Mouse (Mus musculus): ENCODE measurements around the gene Dennd2a. TPM values are rescaled to one million over a fixed set of nuclear protein-coding genes. Genes with fewer than 3 reads are reported as not detected.

The Dennd2a gene
- total RNA-seq, 1 experiment, result 22.1 TPM

GRCm38 (mm10) chr6:39425181-39425580, 132.5 kb downstream of the Dennd2a start:
- Histone ChIP-seq H3K9me3 (ENCODE audit: control insufficient read depth, insufficient read depth, low read depth, low read length) (no peaks in the 10 kb centered on the region), H3K36me3 (ENCODE audit: control insufficient read depth, insufficient read depth, low read length, poor library complexity, severe bottlenecking) (no peaks in the 10 kb centered on the region), H3K4me1 (ENCODE audit: control insufficient read depth in 2 of 2, insufficient read depth in 2 of 2, low read length in 2 of 2, poor library complexity in 1 of 2) (peaks cover 3 to 17% of the 10 kb centered on the region in 2 experiments; a peak in 3 of 4 replicates), H3K9ac (ENCODE audit: insufficient read depth, low read depth, low read length, poor library complexity, severe bottlenecking) (no peak overlapping the region), H3K4me3 (ENCODE audit: insufficient read depth in 1 of 2, low read depth in 1 of 2, low read length in 2 of 2, poor library complexity in 1 of 2, severe bottlenecking in 1 of 2) (no peak overlapping the region), H3K27ac (ENCODE audit: insufficient read depth, low read depth, low read length, poor library complexity, severe bottlenecking) (peak overlapping the region; percentile 14; the same call in 1 of the 2 replicates)
- TF ChIP-seq CHD2 (IDR thresholded peaks at IDR 0.05; ENCODE audit: low read depth, low read length) (no peak), ZNF384 (IDR thresholded peaks at IDR 0.05; ENCODE audit: low read depth, low read length) (no peak), HCFC1 (IDR thresholded peaks at IDR 0.05; ENCODE audit: borderline replicate concordance, insufficient read depth, low read length) (no peak), MAFK (IDR thresholded peaks at IDR 0.05; ENCODE audit: insufficient read depth, low read depth, low read length) (no peak), ZC3H11A (IDR thresholded peaks at IDR 0.05; ENCODE audit: borderline replicate concordance, low read depth, low read length) (no peak)
- no peak for DNase-seq (ENCODE audit: low read depth, low spot score)
- in situ Hi-C loops (cut with MboI; ENCODE audit: low sequenced_read_pairs in 2 of 2, unreplicated experiment in 2 of 2), result no loop called here

GRCm38 (mm10) chr6:39423686-39424085, 134.0 kb downstream of the Dennd2a start:
- no peak overlapping the region; the same call in 1 of the 2 replicates for H3K9ac ChIP-seq (ENCODE audit: insufficient read depth, low read depth, low read length, poor library complexity, severe bottlenecking)
- in situ Hi-C loops (cut with MboI; ENCODE audit: low sequenced_read_pairs in 2 of 2, unreplicated experiment in 2 of 2), result no loop called here
- H3K9me3 ChIP-seq (ENCODE audit: control insufficient read depth, insufficient read depth, low read depth, low read length), result no peaks in the 10 kb centered on the region
- no peak overlapping the region for H3K4me3 ChIP-seq (ENCODE audit: insufficient read depth in 1 of 2, low read depth in 1 of 2, low read length in 2 of 2, poor library complexity in 1 of 2, severe bottlenecking in 1 of 2)
- TF ChIP-seq HCFC1 (IDR thresholded peaks at IDR 0.05; ENCODE audit: borderline replicate concordance, insufficient read depth, low read length), result no peak
- peak overlapping the region; percentile 61; the same call in 1 of the 2 replicates for H3K27ac ChIP-seq (ENCODE audit: insufficient read depth, low read depth, low read length, poor library complexity, severe bottlenecking)
- DNase-seq (ENCODE audit: low read depth, low spot score), result no peak
- no peaks in the 10 kb centered on the region for H3K36me3 ChIP-seq (ENCODE audit: control insufficient read depth, insufficient read depth, low read length, poor library complexity, severe bottlenecking)
- peaks cover 3 to 14% of the 10 kb centered on the region in 2 experiments; a peak in 3 of 4 replicates for H3K4me1 ChIP-seq (ENCODE audit: control insufficient read depth in 2 of 2, insufficient read depth in 2 of 2, low read length in 2 of 2, poor library complexity in 1 of 2)

GRCm38 (mm10) chr6:39423130-39423551, 134.5 kb downstream of the Dennd2a start:
- Histone ChIP-seq H3K4me3 (ENCODE audit: insufficient read depth in 1 of 2, low read depth in 1 of 2, low read length in 2 of 2, poor library complexity in 1 of 2, severe bottlenecking in 1 of 2) (peak overlapping the region in 1 of 2 experiments; percentile 9; a peak in 1 of 4 replicates), H3K27ac (ENCODE audit: insufficient read depth, low read depth, low read length, poor library complexity, severe bottlenecking) (peak overlapping the region; percentile 61), H3K9me3 (ENCODE audit: control insufficient read depth, insufficient read depth, low read depth, low read length) (no peaks in the 10 kb centered on the region), H3K9ac (ENCODE audit: insufficient read depth, low read depth, low read length, poor library complexity, severe bottlenecking) (no peak overlapping the region; the same call in 1 of the 2 replicates), H3K36me3 (ENCODE audit: control insufficient read depth, insufficient read depth, low read length, poor library complexity, severe bottlenecking) (no peaks in the 10 kb centered on the region; the same call in 1 of the 2 replicates), H3K4me1 (ENCODE audit: control insufficient read depth in 2 of 2, insufficient read depth in 2 of 2, low read length in 2 of 2, poor library complexity in 1 of 2) (peaks cover 3 to 12% of the 10 kb centered on the region in 2 experiments; a peak in 3 of 4 replicates)
- in situ Hi-C loops (cut with MboI; ENCODE audit: low sequenced_read_pairs in 2 of 2, unreplicated experiment in 2 of 2), result no loop called here
- TF ChIP-seq MAFK (IDR thresholded peaks at IDR 0.05; ENCODE audit: insufficient read depth, low read depth, low read length) (no peak), HCFC1 (IDR thresholded peaks at IDR 0.05; ENCODE audit: borderline replicate concordance, insufficient read depth, low read length) (no peak), CHD2 (IDR thresholded peaks at IDR 0.05; ENCODE audit: low read depth, low read length) (no peak), ZC3H11A (IDR thresholded peaks at IDR 0.05; ENCODE audit: borderline replicate concordance, low read depth, low read length) (no peak), ZNF384 (IDR thresholded peaks at IDR 0.05; ENCODE audit: low read depth, low read length) (no peak)
- DNase-seq (ENCODE audit: low read depth, low spot score), result no peak

- in situ Hi-C loops (cut with MboI; ENCODE audit: low sequenced_read_pairs in 2 of 2, unreplicated experiment in 2 of 2), result no loop called here
- peaks cover 3 to 7% of the 10 kb centered on the region in 2 experiments; a peak in 3 of 4 replicates for H3K4me1 ChIP-seq (ENCODE audit: control insufficient read depth in 2 of 2, insufficient read depth in 2 of 2, low read length in 2 of 2, poor library complexity in 1 of 2)
- no peak for TF ChIP-seq HCFC1 (IDR thresholded peaks at IDR 0.05; ENCODE audit: borderline replicate concordance, insufficient read depth, low read length)
- TF ChIP-seq CHD2 (IDR thresholded peaks at IDR 0.05; ENCODE audit: low read depth, low read length), result no peak
- TF ChIP-seq ZC3H11A (IDR thresholded peaks at IDR 0.05; ENCODE audit: borderline replicate concordance, low read depth, low read length), result no peak
- TF ChIP-seq ZNF384 (IDR thresholded peaks at IDR 0.05; ENCODE audit: low read depth, low read length), result no peak
- TF ChIP-seq MAFK (IDR thresholded peaks at IDR 0.05; ENCODE audit: insufficient read depth, low read depth, low read length), result no peak
- H3K4me3 ChIP-seq (ENCODE audit: insufficient read depth in 1 of 2, low read depth in 1 of 2, low read length in 2 of 2, poor library complexity in 1 of 2, severe bottlenecking in 1 of 2), result peak overlapping the region; percentile 95
- peak overlapping the region; percentile 49 for H3K9ac ChIP-seq (ENCODE audit: insufficient read depth, low read depth, low read length, poor library complexity, severe bottlenecking)
- H3K27ac ChIP-seq (ENCODE audit: insufficient read depth, low read depth, low read length, poor library complexity, severe bottlenecking), result peak overlapping the region; percentile 99
- no peak for DNase-seq (ENCODE audit: low read depth, low spot score)
- no peaks in the 10 kb centered on the region for H3K9me3 ChIP-seq (ENCODE audit: control insufficient read depth, insufficient read depth, low read depth, low read length)
- H3K36me3 ChIP-seq (ENCODE audit: control insufficient read depth, insufficient read depth, low read length, poor library complexity, severe bottlenecking), result peaks cover 3% of the 10 kb centered on the region; the same call in 1 of the 2 replicates
These were observed 136.8 kb downstream of the Dennd2a start for GRCm38 (mm10) chr6:39420867-39421266.
